Mouse (Mus musculus): ENCODE results near the gene Maob.

- TF ChIP-seq CTCF (IDR thresholded peaks at IDR 0.05; ENCODE audit: low read depth): no peak
- TF ChIP-seq EP300 (IDR thresholded peaks at IDR 0.05; ENCODE audit: low read depth): no peak
Observed at GRCm38 (mm10) chrX:16836488-16837082, 19.4 kb upstream of the Maob start.

Measured in liver, postnatal 0 days (tissue).